Mouse (Mus musculus) embryonic fibroblast, embryonic 13.5 days (primary cell): Measurements from ENCODE around the gene Epn2.

Experiments
- CTCF ChIP-seq: IDR thresholded peaks from 2 replicates; pipeline ENCODE4 v1.5.1; 2011; ENCODE audit warnings: mild to moderate bottlenecking, control low read depth, low read length, moderate library complexity, borderline replicate concordance; ENCODE audit not compliant: insufficient read depth
- POLR2A ChIP-seq: IDR thresholded peaks from 2 replicates; pipeline ENCODE4 v1.6.1; 2011; ENCODE audit warnings: low read depth, mild to moderate bottlenecking, control low read depth, low read length, moderate library complexity

GRCm38 (mm10) chr11:61495528-61495927, 84.0 kb downstream of the Epn2 start:
- no peak for TF ChIP-seq POLR2A
- no peak for TF ChIP-seq CTCF
